Comparison of ENCODE assay signal across 9 mouse cellular contexts in the genomic region with DNA sequence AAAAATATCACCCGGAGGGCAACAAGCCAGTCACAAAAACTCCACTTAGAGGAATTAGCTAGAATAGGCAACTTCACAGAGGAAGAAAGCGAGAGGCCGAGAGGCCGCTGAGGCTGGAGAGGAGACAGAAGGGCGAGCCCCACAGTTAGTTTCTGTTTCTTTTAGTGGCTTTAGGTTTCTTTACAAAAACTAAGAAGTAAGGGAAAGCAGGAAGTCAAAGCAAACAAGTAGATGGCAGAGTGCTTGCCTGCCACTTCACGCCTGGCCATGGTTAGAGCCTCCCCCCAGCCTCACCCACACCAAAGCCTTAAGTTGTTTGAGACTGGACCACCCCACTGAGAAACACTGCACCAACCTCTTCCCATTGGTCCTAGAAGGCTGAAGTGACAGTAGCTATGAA.
DNase-seq lines count a peak whose midpoint lies in the region; ATAC-seq and TF ChIP-seq lines count a peak whose summit lies in the region.
"Had no signal": no experiment of that assay in that cellular context is flagged by ENCODE, and none has a peak within 500 bp of the region (broad histone marks: within the 10 kb centered on the region; RNA-seq: fewer than 3 reads in every experiment).

No protein-coding gene starts in this region.

- H3K27me3 ChIP-seq in kidney, embryonic 16.5 days (ENCODE audit: insufficient read depth, low read length): no peaks in the 10 kb centered on the region
- no peaks in the 10 kb centered on the region for H3K27me3 ChIP-seq in kidney, embryonic 15.5 days

- no peak for ATAC-seq in kidney, embryonic 16.5 days (ENCODE audit: low FRiP score, low TSS enrichment)
- no peak for ATAC-seq in kidney, embryonic 15.5 days (replicated peaks; ENCODE audit: low FRiP score)

- peaks cover 55% of the 10 kb centered on the region for H3K4me1 ChIP-seq in kidney, embryonic 16.5 days (ENCODE audit: insufficient read depth, low read length)
- H3K4me1 ChIP-seq in kidney, embryonic 15.5 days: peaks cover 47% of the 10 kb centered on the region
- peaks cover 48% of the 10 kb centered on the region for H3K4me1 ChIP-seq in bone marrow macrophage, adult 2 months (ENCODE audit: control insufficient read depth, insufficient read depth, low read length)

- H3K4me2 ChIP-seq in kidney, embryonic 16.5 days (replicated peaks; ENCODE audit: low read depth, low read length): no peak overlapping the region
- H3K4me2 ChIP-seq in kidney, embryonic 15.5 days: no peak overlapping the region

- H3K9ac ChIP-seq in kidney, embryonic 16.5 days (replicated peaks; ENCODE audit: low read length): no peak overlapping the region
- no peak overlapping the region for H3K9ac ChIP-seq in kidney, embryonic 15.5 days

- peak; percentile 28 for DNase-seq in kidney, postnatal 14 days
- peak; percentile 43 for DNase-seq in skeletal muscle tissue, adult 2 months (ENCODE audit: low read depth, low spot score)
- no peak for DNase-seq in urinary bladder, postnatal 10 days (ENCODE audit: low spot score)
- DNase-seq in embryo, embryonic 11 days: no peak
- DNase-seq in frontal cortex, postnatal 25 days (ENCODE audit: low spot score in 2 of 2): no peak

- TF ChIP-seq CTCF in bone marrow macrophage, adult 2 months (IDR thresholded peaks at IDR 0.05; ENCODE audit: low read depth, low read length): no peak

- WGBS in kidney, embryonic 16.5 days: 59% methylated on average over 6 of the region's 6 CpGs
- 64% methylated on average over 6 of the region's 6 CpGs for WGBS in kidney, embryonic 15.5 days

- H3K9me3 ChIP-seq in kidney, embryonic 16.5 days (ENCODE audit: low read length): no peaks in the 10 kb centered on the region
- H3K9me3 ChIP-seq in kidney, embryonic 15.5 days (replicated peaks): no peaks in the 10 kb centered on the region

- peaks cover 3% of the 10 kb centered on the region; the same call in 1 of the 2 replicates for H3K36me3 ChIP-seq in kidney, embryonic 16.5 days (ENCODE audit: insufficient read depth, low read length)
- no peaks in the 10 kb centered on the region for H3K36me3 ChIP-seq in kidney, embryonic 15.5 days

- H3K27ac ChIP-seq in kidney, embryonic 16.5 days (ENCODE audit: low read length): peak overlapping the region; percentile 17; the same call in 1 of the 2 replicates
- no peak overlapping the region for H3K27ac ChIP-seq in kidney, embryonic 15.5 days
- H3K27ac ChIP-seq in bone marrow macrophage, adult 2 months (ENCODE audit: insufficient read depth, low read depth, low read length): peak overlapping the region; percentile 80

- H3K4me3 ChIP-seq in kidney, embryonic 16.5 days (ENCODE audit: low read length): no peak overlapping the region
- H3K4me3 ChIP-seq in kidney, embryonic 15.5 days (replicated peaks): no peak overlapping the region
- H3K4me3 ChIP-seq in bone marrow macrophage, adult 2 months (ENCODE audit: insufficient read depth, low read length): peak overlapping the region; percentile 49
- H3K4me3 ChIP-seq: erythroblast, embryonic 14.5 days had no signal

- no peak for TF ChIP-seq POLR2A in bone marrow macrophage, adult 2 months (IDR thresholded peaks at IDR 0.05; ENCODE audit: borderline replicate concordance, low read depth, low read length)

Comparison
In these comparisons a context has a peak if more than half of its experiments do, and no peak if none do; other contexts are left out.
1. DNase-seq: peak in kidney, postnatal 14 days (single experiment) and skeletal muscle tissue, adult 2 months (single experiment); none in urinary bladder, postnatal 10 days (single experiment), embryo, embryonic 11 days (single experiment) and frontal cortex, postnatal 25 days (0 of 2).